Mouse (Mus musculus) lung, postnatal 25 days (tissue): ENCODE data around the gene Pkp2.
"Not testable (repeated sequence)": the region's sequence is repeated elsewhere in the genome, so short reads cannot be mapped to it uniquely, and the experiment has no call there.

Experiments used
- DNase-seq: peaks from one replicate; pipeline ENCODE4 v3.0.0; 2022; ENCODE audit warnings: low spot score

Gene Pkp2

DNA sequence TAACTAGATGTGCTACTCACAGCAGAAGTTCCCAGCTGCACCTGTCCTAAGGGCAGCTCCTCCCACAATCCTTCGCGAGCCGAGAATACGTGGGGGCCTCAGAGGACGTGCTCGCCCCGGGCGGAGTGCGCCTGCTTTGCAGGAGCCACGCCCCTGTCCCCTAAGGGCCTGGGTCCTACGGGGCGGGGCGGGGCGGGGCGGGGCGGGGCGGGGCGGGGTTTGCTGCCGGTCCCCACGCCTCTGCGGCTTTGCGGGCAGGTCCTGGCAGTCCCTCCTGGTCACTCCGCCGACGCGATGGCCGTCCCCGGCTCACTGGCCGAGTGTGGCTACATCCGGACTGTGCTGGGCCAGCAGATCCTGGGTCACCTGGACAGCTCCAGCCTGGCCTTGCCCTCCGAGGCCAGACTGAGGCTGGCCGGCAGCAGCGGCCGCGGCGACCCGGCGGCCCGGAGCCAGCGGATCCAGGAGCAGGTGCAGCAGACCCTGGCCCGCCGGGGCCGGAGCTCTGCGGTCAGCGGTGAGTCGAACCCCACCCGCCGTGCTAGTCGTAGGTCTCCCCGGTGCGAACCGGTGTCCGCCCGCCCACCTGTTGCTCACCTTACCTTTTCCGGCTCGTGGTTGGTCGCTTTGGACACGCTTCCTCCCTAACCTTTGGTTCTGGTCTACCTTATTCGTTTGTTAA is at the start of gene Pkp2:
Pkp2 (plus strand) TSS at position 240 of the 682 bp plus-strand sequence.
- DNase-seq: peak; percentile 82

GRCm38 (mm10) chr16:16197374-16197773 is 15.7 kb upstream of the Pkp2 start:
- no peak for DNase-seq

DNA sequence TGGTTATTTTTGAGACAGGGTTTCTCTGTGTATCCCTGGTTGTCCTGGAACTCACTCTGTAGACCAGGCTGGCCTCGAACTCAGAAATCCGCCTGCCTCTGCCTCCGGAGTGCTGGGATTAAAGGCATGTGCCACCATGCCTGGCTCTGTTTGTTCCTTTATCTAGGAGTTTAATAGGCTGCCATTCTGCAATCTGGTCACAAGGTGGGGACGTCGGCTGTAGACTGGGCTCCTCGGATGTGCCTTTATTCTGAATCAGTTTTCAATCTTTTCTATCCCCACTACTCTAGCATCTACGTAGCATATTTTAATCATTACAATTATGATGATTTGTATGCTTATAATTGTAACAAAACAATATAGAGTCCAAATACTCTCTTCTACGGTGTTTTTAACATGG is 11.1 kb upstream of the Pkp2 start:
- peak; percentile 35 for DNase-seq

GRCm38 (mm10) chr16:16204648-16205047 is 8.5 kb upstream of the Pkp2 start:
- DNase-seq: no peak

GRCm38 (mm10) chr16:16212723-16213078 is 417 bp upstream of the Pkp2 start:
- DNase-seq: no peak

DNA sequence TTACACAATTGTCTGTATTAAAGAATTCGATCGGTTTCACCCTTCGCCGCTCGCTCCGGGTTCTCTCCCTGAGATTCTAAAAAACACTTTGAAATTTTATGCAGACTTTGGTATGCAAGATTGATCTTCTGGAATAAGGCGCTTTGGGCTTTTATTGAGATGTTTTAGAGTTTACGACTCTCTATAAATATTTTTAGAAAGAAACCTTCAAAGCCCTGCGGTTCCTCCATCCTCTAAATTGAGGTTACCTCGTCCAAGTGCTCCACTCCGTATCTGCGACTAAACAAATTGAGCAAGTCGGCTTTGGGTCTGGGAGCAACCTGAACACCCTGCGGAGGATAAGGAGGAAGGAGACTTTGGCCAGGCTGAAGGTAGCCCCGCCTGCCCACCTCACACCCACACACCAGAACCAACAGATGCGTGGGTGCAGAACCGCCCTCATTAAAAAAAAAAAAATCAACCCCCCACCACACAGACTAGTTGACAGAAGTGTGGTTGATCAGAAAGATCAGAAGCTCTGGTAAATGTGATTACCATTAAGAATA is 715 bp downstream of the Pkp2 start:
- DNase-seq: no peak

- DNase-seq: no peak
Observed at GRCm38 (mm10) chr16:16215645-16216387, 2.7 kb downstream of the Pkp2 start.

- DNase-seq: no peak
Observed at GRCm38 (mm10) chr16:16216934-16217333, 3.8 kb downstream of the Pkp2 start.

DNA sequence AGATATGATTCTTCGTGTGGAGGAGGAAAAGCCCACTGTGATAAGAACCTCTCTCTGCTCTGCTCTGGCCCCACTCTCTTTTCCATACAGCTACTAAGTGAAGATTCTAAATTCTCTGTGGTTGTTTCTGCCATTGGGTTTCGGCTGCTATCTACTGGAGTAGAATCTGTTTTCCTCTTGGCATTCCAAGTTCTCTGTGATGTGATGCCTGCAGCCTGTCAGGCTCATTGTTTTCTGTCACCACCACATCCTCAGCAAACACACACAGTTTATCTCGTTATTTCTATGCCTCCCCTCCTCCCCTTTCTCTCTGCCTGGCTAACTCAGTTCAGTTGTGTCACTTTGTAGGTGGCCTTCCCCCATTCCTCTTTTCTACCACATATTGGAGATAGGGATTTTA is 6.7 kb downstream of the Pkp2 start:
- DNase-seq: no peak

- DNase-seq: no peak
Observed at GRCm38 (mm10) chr16:16222651-16223050, 9.5 kb downstream of the Pkp2 start.

DNA sequence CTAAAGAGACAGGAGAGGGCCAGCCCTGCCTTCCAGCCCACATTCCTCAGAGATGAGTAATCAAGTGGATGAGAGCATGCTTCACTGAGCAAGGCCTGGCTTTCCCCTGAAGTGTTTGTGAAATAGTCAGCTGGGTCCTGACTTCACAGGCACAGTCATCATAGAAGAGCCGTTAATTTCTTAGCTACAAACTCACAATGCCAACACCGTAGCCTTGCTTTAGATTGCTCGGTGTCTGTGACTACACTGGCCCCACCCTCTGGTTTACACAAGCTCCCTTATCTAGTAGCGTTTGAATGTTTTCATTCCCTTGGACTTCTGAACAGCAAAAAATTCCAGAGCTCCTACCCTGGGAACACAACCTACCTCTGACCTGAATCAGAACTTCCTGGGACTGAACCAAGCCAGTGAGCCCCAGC is 11.4 kb downstream of the Pkp2 start:
- DNase-seq: peak; percentile 88

DNA sequence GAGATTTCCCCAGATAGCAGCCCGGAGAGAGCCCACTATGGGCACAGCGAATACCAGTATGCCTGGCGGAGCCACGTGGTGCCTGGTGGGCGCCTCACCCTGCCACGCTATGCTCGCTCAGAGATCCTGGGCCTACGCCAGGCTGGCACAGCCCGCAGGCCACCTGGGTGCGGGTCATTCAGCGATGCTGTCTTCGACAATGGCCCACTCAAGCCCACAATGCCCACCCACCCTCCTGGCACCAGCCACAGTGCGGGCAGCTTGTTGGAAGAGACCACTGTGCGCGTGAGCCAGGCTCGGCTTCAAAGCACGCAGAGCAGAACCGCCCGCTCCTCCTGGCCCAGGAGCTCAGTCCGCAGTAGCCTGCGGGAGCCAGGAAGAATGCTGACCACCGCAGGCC is 12.7 kb downstream of the Pkp2 start:
- DNase-seq: no peak

DNA sequence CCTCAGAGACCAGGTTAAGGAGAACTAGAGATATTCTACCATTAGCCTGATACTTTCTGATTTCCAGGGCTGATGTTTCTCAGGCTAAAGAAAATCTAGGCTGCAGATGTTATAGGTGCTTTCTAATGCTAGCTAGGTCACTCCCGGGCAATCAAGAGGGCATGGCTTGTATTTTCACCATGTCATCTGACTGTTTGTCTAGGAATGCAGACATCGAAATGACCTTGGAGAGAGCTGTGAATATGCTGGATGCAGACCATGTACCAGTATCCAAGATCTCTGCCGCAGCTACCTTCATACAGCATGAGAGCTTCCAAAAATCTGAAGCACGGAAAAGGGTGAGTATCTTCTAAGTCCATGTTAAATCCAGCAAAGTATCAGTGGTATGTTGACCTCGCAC is 17.3 kb downstream of the Pkp2 start:
- no peak for DNase-seq

- no peak for DNase-seq
Observed at GRCm38 (mm10) chr16:16233919-16234318, 20.8 kb downstream of the Pkp2 start.

GRCm38 (mm10) chr16:16236681-16237080 is 23.6 kb downstream of the Pkp2 start:
- not testable (repeated sequence) for DNase-seq

DNA sequence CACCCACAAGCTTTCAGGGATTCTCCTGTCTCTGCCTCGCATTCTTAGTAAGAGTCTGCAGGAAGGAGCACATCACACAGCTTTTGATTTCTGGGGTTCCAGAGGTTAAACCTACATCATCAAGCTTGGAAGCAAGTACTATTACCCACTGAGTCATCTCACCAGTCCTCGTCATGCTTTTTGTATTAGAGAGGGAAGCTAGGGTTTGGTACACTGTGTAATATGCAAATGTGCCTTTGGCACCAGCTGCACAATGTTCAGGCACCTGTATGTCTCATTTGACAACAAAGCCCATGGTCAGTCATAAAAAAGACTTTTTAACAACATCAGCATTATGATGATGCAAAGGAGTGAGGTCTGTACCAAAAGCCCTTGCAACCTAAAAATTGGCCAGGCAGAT is 25.2 kb downstream of the Pkp2 start:
- DNase-seq: no peak

DNA sequence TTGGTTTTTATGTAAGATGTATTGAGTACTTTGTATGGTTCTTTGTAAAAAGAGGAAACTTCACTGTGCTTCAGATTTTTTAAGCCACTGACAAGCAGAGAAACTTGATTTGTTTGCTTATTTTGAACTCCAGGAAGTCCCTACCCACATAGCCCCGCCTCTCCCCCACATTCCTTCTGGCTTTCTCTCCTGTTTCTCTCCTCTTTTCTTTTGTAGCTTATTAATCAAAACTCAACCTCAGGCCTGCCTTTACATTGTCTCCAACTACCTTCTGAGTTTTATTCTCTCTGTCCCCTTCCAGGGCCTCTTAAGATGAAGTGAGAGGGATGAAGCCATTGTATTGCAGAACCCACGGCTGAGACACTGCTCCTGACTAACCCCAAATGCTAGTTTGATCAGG is 31.6 kb downstream of the Pkp2 start:
- no peak for DNase-seq

GRCm38 (mm10) chr16:16250470-16250869 is 37.4 kb downstream of the Pkp2 start:
- DNase-seq: no peak

DNA sequence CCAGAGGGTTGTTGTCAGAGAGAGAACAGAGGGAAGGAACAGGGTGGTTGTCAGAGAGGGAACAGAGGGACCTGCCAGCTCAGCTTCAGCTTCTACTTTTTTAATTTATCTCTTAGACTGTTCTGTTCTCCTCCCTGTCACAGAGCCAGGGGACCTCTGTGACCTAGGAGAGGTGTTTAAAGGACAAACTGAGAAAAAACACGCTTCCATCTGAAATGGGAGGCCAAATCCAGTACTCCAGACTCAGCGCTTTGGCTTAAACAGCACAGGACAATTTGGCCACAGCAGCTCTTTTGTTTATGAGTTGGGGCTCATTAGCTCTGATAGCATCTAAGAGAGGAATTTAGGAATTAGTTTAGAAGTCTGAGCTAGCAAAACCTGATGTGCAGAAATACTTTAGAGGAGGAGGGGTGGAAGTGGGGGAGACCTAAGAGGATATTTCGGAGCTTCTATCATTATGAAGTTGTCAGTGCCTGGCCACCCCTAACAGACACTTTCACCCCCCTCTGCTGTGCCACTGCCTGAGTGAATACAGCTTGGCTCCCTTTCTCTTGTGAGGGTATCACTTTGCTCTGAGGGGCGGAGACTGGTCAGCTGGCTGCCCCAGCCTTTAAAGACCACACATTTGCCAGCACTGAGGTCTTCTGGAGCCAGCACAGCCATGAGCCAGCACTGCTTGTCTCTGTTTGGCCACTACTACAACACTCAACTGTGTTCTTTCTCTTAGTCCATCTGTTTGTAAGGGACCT is 40.4 kb downstream of the Pkp2 start:
- DNase-seq: no peak

- DNase-seq: no peak
Observed at GRCm38 (mm10) chr16:16255217-16255616, 42.1 kb downstream of the Pkp2 start.

DNA sequence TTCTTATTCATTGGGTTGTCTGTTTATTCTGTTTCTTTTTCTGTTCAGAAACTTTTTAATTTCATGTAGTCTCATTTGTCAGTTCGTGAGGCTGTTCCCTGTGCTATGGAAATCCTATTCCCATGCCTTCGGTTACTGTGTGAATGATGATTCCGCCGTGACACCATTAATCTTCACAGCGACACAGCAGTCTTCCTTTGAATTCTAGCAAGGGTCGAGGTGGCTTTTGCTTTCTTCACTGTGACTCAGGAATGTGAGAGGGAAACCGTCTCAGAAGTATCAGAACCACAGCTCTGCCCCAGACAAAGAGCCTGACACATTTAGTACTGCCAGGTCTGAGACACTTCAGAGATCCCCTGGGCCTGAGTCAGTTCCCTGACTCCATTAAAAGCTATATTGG is 42.8 kb downstream of the Pkp2 start:
- DNase-seq: no peak

GRCm38 (mm10) chr16:16256672-16257071 is 43.6 kb downstream of the Pkp2 start:
- DNase-seq: no peak

DNA sequence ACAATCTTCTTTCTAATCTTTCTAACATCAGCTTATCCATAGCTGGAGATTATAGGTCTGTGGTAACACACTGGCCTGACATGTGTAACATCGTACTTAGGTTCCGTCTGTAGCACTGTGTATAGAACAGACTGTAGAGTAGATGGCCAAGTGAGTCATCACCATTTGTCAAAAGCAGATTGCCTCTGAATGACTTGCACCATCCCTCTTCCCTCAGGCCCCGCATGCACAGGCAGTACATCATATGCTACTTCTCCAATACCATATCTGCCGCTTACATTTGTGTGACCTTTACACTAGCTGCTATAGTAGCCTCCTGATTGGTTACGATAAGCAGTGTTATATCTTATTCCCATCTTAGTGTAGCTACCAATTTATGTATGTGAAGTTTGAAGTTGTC is 47.8 kb downstream of the Pkp2 start:
- DNase-seq: no peak
